Mouse (Mus musculus) kidney, adult 2 months (tissue): ENCODE measurements around the gene Nelfcd. TPM values are rescaled to one million over a fixed set of nuclear protein-coding genes. Genes with fewer than 3 reads are reported as not detected.

ENCODE experiments used
- DNase-seq: peaks from one replicate; pipeline ENCODE4 v3.0.0; 2021
- H3K27ac ChIP-seq: fragments of 200-500 bp; 2 replicates; pipeline ENCODE4 v1.5.1; 2012; ENCODE audit warnings: low read depth, low read length, control low read depth, inconsistent platforms; ENCODE audit not compliant: insufficient read depth
- H3K27me3 ChIP-seq: fragments of 200-500 bp; replicated peaks from 2 replicates; pipeline ENCODE4 v1.6.1; 2012; ENCODE audit warnings: mild to moderate bottlenecking, moderate library complexity, low read length, inconsistent platforms; ENCODE audit not compliant: control insufficient read depth, insufficient read depth
- H3K36me3 ChIP-seq: fragments of 200-500 bp; 2 replicates; pipeline ENCODE4 v1.6.1; 2012; ENCODE audit warnings: mild to moderate bottlenecking, moderate library complexity, low read length, inconsistent platforms; ENCODE audit not compliant: control insufficient read depth, insufficient read depth
- H3K4me1 ChIP-seq: fragments of 200-500 bp; 2 replicates; pipeline ENCODE4 v1.6.1; 2011; ENCODE audit warnings: low read length; ENCODE audit not compliant: control insufficient read depth, insufficient read depth
- H3K4me3 ChIP-seq: fragments of 200-500 bp; 2 replicates; pipeline ENCODE4 v1.5.1; 2011; ENCODE audit warnings: mild to moderate bottlenecking, low read depth, low read length, control low read depth; ENCODE audit not compliant: insufficient read depth
- CTCF ChIP-seq: fragments of 200-500 bp; conservative IDR thresholded peaks from 2 replicates; pipeline ENCODE4 v1.5.1; 2011; ENCODE audit warnings: low read depth, mild to moderate bottlenecking, control low read depth, low read length, moderate library complexity, mixed read lengths; ENCODE audit not compliant: insufficient read depth, insufficient read length
- POLR2A ChIP-seq: fragments of 200-500 bp; IDR thresholded peaks from one replicate; pipeline ENCODE4 v1.6.1; 2011; ENCODE audit warnings: low read depth, low read length, control low read depth
- WGBS: fragments of 180-500 bp; shearing (Covaris S2); methylation state at CpG from one replicate; pipeline ENCODE4 v1.1.7; 2018; 5-methylcytosine and 5-hydroxymethylcytosine counted together
- polyA plus RNA-seq: library from polyadenylated mRNA; depleted of rRNA; stranded (reverse); fragments of >200 nt; gene quantifications from 2 replicates; pipeline ENCODE4 v1.2.3, GENCODE M21; 2012; rRNA removed

Gene Nelfcd
- polyA plus RNA-seq, result 45.4 and 48.1 TPM in 2 replicates

DNA sequence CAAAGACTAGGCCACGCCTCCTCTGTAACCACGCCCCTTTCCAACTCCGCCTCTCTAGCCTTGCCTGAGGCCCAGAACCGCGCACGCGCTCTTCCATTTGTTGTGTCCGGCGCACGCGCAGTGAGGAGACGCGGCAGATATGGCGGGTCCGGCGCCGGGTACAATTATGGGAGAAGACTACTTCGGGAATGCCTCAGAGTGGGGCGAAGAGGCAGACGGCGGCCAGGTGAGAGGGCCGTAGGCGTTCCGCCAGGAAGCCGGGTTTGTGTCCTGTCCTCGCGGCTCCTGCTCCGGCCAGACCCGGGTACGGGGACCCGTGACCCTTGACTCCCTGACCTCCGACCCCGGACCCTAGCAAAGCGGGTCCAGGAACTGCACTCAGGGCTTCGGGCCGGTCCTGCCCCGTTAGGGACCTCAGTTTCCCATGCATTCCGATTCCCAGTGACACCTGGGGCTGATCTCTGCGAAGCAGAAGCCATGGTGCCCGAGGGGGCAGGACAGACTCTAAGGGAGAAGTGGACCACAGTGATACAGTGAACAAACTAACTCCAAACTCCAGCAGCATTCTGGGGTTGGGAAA, at the start of gene Nelfcd:
Nelfcd (plus strand) TSS at position 74 of the 580 bp plus-strand sequence.
- no peaks in the 10 kb centered on the region for H3K36me3 ChIP-seq
- under 1% methylated on average over 40 of the region's 40 CpGs for WGBS
- DNase-seq, result peak; percentile 96
- H3K27me3 ChIP-seq, result no peaks in the 10 kb centered on the region
- TF ChIP-seq CTCF (no peak), POLR2A (peak; percentile 30)
- H3K27ac ChIP-seq, result no peak within 1 kb of the TSS
- H3K4me1 ChIP-seq, result peaks cover 4% of the 10 kb centered on the region; the same call in 1 of the 2 replicates
- peak within 1 kb of the TSS; percentile 64 for H3K4me3 ChIP-seq

DNA sequence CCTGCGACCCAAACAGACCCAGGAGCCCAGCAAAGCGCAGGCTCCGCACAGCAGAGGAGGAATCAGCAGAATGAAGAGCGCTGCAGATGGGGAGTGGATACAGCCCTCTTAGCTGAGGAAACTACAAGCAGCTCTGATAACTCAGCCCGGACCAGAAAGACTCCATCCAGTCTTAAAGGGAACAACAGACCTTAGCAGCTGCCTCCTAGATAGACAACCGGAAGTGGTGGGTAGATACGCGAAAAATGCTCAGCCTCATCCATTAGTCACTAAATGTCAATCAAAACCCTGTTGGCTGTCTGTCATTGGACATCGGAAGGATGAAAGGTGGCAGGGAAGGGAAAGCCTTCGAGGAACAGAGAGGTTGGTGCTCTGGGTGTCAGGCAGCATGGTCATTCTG, 49.0 kb upstream of the Nelfcd start:
- H3K4me3 ChIP-seq, result no peak overlapping the region
- WGBS, result 90% methylated on average over 10 of the region's 10 CpGs

DNA sequence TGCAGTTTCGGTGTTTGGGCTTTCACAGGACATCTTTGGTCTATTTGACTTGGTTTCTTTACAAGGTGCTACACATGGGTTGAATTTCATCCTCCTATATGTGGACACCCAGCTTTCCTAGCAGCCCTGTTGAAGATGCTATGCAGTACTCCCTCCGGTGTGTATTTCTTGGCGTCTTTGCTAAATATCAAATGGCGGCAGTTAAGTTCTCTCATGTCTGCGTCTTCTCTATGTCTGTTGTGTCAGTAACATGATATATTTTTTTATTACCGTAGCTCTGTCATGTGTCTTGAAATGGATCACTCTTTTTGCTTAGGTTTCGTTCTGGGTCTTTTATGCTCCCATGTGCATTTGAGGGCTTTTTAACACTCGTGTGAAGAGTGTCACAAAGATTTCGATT, 34.6 kb upstream of the Nelfcd start:
- 37% methylated on average over 9 of the region's 9 CpGs for WGBS
- H3K27ac ChIP-seq, result no peak overlapping the region
- H3K4me1 ChIP-seq, result no peaks in the 10 kb centered on the region
- H3K27me3 ChIP-seq, result no peaks in the 10 kb centered on the region
- no peak for DNase-seq
- H3K36me3 ChIP-seq, result no peaks in the 10 kb centered on the region
- TF ChIP-seq POLR2A, result no peak
- H3K4me3 ChIP-seq, result no peak overlapping the region

More for the DNA sequence above, 49.0 kb upstream of the Nelfcd start:
- DNase-seq, result no peak
- TF ChIP-seq CTCF (no peak), POLR2A (no peak)
- Histone ChIP-seq H3K27ac (no peak overlapping the region), H3K4me1 (no peaks in the 10 kb centered on the region), H3K36me3 (no peaks in the 10 kb centered on the region), H3K27me3 (no peaks in the 10 kb centered on the region)

DNA sequence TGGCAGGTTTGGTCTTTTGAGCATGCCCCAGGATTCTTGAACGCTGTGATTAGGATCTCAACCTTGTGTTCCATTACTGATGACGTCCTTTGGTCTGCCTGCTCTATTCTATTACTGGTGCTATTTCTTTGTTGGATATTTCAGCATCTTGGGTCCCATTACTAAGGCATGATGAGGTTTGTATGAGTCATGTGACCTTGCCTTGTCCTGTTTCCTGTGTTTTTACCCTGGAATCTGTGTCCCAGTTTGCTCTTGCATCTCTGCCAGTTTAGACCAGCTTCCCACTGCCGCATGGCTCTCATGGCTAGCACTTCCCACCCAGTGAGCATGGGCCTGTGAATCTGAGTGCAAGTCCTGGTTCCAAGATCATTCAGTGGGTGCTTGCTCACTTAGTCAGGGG, 23.7 kb upstream of the Nelfcd start:
- no peak for DNase-seq
- H3K36me3 ChIP-seq, result no peaks in the 10 kb centered on the region
- H3K4me3 ChIP-seq, result no peak overlapping the region
- H3K4me1 ChIP-seq, result no peaks in the 10 kb centered on the region
- no peaks in the 10 kb centered on the region for H3K27me3 ChIP-seq
- 91% methylated on average over 3 of the region's 3 CpGs for WGBS
- no peak overlapping the region for H3K27ac ChIP-seq
- TF ChIP-seq POLR2A (no peak), CTCF (no peak)

DNA sequence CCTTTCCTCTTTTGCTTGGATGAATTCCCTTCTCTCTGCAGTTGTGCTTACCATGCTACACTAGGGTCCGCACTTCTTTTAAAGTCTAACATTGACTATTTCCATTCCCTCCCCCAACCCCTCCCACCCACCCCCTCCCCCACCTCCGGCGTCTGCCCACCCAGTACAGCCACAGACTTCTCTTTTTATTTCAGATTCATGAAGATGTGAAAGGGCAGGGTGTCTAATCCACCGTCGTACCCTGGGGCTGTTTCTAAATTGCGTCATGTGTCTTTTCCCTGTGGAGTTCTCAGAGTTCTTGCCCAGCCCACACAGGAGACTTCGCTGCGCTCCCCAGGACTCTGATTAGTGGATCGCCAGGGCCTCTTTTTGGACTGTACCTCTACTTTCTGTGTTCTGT, 23.1 kb upstream of the Nelfcd start:
- Histone ChIP-seq H3K27me3 (no peaks in the 10 kb centered on the region), H3K27ac (no peak overlapping the region), H3K4me1 (no peaks in the 10 kb centered on the region), H3K36me3 (no peaks in the 10 kb centered on the region), H3K4me3 (no peak overlapping the region)
- 78% methylated on average over 9 of the region's 9 CpGs for WGBS
- TF ChIP-seq CTCF (no peak), POLR2A (no peak)
- DNase-seq, result no peak

DNA sequence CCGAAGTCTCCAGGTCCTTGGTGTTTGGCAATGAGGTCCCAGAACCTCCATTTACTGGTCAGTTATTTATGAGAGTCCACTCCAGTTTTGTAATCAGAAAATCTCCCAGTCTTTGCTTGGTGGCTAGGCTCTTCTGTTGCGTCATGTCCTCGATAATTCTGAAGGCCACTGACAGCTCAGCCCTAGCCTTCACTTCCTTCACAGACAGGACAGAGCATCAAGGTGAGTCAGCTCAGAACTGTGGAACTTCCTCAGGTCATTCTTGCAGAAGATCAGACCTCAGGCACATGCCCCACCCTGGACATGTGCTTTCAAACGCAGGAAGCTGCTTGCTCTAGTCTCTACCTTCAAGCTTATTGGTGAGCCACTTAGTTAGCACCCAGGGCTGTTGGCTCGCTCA, 22.2 kb upstream of the Nelfcd start:
- WGBS, result 79% methylated on average over 5 of the region's 5 CpGs
- Histone ChIP-seq H3K4me3 (no peak overlapping the region), H3K36me3 (no peaks in the 10 kb centered on the region), H3K27ac (no peak overlapping the region), H3K27me3 (no peaks in the 10 kb centered on the region), H3K4me1 (no peaks in the 10 kb centered on the region)
- DNase-seq, result no peak
- TF ChIP-seq POLR2A (no peak), CTCF (no peak)

DNA sequence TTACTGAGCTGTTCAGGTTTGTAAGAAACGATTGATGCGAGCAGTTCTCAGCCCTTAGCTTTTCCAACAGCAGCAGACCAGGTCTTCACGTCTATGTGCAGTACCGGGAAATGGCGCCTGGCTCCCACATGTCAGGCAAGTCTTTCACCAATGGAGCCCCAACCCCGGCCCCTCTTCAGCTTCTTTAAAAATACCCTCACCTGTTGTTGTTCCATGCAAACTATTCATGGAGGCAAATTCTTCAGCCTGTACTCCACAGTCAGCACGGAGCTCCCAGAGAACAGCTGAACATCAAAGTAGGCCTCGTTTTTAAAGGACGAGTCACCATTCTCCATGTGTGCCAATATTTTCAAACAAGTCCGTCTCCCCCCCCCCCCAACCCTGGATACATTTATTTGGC, 19.0 kb upstream of the Nelfcd start:
- Histone ChIP-seq H3K4me1 (no peaks in the 10 kb centered on the region), H3K27ac (no peak overlapping the region), H3K36me3 (no peaks in the 10 kb centered on the region), H3K27me3 (no peaks in the 10 kb centered on the region), H3K4me3 (no peak overlapping the region)
- TF ChIP-seq CTCF, result no peak
- no peak for TF ChIP-seq POLR2A
- 89% methylated on average over 10 of the region's 10 CpGs for WGBS
- DNase-seq, result no peak

DNA sequence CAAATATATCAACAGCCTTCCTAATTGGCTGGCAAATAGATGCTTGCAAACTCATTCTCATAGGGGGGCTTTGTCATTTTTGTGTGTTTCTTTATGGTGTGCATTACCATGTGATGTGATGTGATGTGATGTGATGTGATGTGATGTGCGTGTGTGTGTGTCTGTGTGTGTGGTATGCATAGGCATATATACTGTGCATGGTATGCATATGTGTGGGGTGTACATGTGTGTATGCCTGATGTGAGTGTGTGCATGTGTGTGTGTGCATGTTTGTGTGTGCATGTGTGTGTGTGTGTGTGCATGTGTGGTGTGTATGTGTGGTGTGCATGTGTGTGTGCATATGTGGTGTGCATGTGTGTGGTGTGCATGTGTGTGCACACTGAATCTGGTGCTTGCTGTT, 18.5 kb upstream of the Nelfcd start:
- no peaks in the 10 kb centered on the region for H3K4me1 ChIP-seq
- H3K36me3 ChIP-seq, result no peaks in the 10 kb centered on the region
- no peak for DNase-seq
- WGBS, result 94% methylated on average over 1 of the region's 1 CpGs
- no peak overlapping the region for H3K4me3 ChIP-seq
- TF ChIP-seq CTCF, result no peak
- no peak for TF ChIP-seq POLR2A
- no peaks in the 10 kb centered on the region for H3K27me3 ChIP-seq
- no peak overlapping the region for H3K27ac ChIP-seq
